Mouse (Mus musculus): ENCODE data around the gene Ccdc116. TPM values are rescaled to one million over a fixed set of nuclear protein-coding genes. Genes with fewer than 3 reads are reported as not detected.

Ccdc116 gene
- polyA plus RNA-seq (2017; shearing (Covaris generic)) = 0.97 TPM

DNA sequence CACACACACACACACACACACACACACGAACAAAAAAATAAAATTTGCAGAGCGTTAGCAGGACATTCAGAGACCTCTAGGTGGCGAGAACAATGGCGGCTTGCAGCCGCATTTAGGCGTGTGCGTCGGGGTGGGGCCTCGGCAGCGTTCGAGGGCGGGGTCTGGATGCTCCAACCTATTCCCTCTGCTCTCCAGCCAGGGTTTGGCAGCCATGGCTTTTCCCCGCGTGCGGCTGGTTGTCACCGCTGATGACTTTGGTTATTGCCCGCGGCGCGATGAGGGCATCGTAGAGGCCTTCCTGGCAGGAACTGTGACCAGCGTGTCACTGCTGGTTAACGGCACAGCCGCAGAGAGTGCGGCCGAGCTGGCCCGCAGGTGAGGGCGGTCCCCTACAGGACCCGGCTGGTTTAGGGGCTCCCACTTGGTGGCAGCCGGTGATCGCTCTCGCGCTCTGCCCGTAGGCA, at the start of gene Ccdc116:
Gene Ccdc116, minus strand, starts transcription at position 458 of the 464 bp plus-strand sequence.

DNA sequence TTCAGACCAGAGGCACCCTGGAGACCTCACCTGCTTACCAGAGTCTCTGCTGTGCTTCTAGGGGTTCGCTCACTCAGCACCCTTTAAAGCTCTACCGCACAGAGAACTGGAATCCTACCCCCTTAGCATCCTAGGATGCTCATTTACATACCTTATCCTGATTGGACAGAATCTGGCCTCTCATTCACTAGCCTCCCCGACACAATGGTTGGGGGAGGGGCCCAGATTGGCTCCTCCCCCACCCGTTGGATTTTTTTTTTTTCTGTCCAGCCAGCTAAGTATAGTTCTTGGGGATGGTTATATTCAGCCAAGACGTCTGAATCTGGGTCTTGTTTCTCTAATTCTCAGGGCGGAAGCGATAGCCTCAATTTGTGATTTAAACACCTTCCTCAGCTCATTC, 2.7 kb downstream of the Ccdc116 start, which contains the start of gene Ydjc:
Gene Ydjc, plus strand, starts transcription at position 283 of the 400 bp plus-strand sequence.

DNA sequence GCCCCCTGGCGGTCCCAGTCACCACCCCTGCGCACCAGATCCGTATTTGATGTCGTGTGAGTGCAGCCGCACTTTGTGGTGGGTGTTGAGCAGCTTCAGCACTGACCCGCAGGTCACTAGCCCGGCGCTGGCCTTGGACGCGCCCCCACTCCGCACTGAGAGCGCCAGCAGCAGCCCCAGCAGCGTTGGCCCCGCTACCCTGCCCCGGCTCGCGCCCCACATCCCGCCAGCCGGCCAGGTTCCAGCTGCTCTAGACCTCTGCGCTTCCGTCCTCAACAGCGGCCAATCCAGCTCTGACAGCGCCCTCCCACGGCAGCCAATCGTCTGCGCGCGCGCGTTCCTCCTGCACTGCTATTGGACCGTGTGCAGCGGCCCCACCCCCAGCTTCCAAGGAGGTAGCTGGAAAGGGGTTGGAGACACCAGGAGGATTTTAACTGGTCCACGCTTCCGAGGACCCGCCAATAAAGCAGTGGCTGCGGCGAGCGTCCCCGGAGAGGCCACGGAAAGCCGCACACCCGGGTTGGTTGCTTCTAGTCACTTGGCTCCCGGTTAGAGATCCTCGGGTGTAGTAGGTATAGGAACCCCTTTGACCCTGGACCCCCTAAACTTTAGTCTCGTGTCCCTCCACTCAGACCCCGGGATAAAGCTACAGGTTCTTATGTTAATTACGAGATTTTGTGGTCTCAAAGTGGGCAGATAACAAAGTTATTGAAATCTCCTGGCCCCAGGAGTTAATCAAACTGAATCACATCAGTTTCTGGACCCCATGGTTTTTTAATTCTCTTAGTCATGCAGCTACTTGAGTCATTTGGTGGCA, 14.7 kb downstream of the Ccdc116 start, which contains the start of gene Sdf2l1:
Gene Sdf2l1, minus strand, starts transcription at position 295 of the 817 bp plus-strand sequence.

DNA sequence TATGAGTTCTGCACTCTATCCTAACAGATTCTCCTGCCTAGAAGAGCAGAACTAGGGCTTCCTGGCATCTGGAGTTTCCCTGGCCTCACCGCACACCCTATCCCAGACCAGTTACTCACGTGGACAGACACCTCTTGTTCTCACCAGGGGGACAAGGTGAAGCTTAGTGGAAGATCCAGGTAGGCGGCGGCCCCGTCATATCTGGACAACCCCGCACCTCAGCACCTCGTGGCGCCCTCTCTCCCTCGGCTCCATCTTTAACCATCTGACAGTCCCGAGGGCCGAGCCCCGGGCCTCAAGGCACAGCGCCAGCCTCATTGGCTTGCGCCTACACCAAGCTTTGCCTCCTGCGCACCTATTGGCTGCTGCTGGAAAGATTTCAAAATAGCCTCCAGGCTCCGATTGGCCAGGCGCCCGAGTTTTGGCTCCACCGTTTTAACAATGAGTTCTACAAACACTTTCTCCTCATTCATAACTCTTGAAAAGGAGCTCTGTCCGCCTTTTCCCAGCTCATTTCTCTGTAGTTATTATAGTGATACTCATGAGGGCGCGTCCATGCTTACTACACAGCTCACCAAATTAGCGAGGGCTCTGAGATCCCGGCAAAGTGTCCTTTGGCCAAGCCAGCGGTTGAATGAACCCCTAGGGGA, 22.0 kb downstream of the Ccdc116 start, which contains the start of gene 2610318N02Rik:
Gene 2610318N02Rik, minus strand, starts transcription at position 297 of the 650 bp plus-strand sequence.

DNA sequence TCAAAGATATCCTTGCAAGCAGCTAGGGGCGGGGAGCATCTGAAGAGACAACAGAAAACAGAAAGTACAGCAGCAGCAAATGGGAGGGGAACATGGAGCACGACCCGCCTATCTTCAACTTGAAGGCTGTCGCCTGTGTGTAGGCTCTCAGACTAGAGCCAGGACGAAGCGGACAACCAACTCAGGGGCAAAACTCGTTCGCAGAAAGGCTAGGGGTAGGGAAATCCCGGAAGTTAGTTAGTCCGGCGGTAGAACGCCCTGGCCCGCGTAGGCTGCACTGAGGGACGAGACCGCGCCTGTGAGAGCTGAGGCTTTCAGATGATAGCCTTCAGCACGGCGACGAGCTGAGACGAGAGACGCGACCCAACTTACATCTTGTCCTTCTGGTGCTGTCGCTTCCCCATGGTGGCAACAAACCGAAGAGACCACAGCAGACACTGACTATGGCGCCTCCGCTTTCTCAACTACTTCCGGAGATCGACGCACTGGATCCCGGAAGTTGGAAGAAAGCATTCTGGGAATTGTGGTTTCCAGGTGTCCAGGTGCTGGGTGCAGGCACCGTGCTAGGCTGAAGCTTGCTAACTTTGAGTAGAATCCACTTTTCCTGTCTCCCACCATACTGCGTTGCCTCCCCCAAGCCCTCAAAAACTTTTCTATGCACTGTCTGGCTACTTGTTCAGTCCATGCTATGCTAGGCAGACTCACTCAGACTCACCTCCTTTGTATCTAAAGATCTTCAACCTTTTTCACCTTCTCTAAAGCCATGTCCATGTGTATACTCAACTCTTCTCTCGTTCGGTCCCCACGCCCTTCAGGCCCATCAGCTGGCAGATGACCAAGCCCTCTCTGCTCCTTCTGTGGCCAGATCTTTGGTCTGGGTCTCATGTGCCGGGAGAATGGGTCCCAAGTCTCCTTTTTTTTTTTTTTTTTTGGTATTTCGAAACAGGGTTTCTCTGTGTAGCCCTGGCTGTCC, 36.0 kb downstream of the Ccdc116 start, which contains the start of gene Ppil2:
Gene Ppil2, minus strand, starts transcription at position 487 of the 973 bp plus-strand sequence.

Other genes with a start within 250 kb of the Ccdc116 start
- gene Mapk1, start 163.8 kb downstream of the Ccdc116 start, polyA plus RNA-seq (2017; shearing (Covaris generic)) = 171 TPM
- 1.5 TPM for gene Ypel1, start 77.5 kb downstream of the Ccdc116 start, polyA plus RNA-seq (2017; shearing (Covaris generic))
- gene Ppil2, start 36.0 kb downstream of the Ccdc116 start, polyA plus RNA-seq (2017; shearing (Covaris generic)) = 185 TPM
- 1.5 TPM for gene 2610318N02Rik, start 22.1 kb downstream of the Ccdc116 start, polyA plus RNA-seq (2017; shearing (Covaris generic))
- gene Sdf2l1, start 14.8 kb downstream of the Ccdc116 start, polyA plus RNA-seq (2017; shearing (Covaris generic)) = 16.5 TPM
- 3.6 TPM for gene Ydjc, start 2.6 kb downstream of the Ccdc116 start, polyA plus RNA-seq (2017; shearing (Covaris generic))
- gene Ube2l3, start 55.4 kb upstream of the Ccdc116 start, polyA plus RNA-seq (2017; shearing (Covaris generic)) = 196 TPM
- not detected for gene Rimbp3, start 61.4 kb upstream of the Ccdc116 start, polyA plus RNA-seq (2017; shearing (Covaris generic))
- 5.5 TPM for gene Hic2, start 86.3 kb upstream of the Ccdc116 start, polyA plus RNA-seq (2017; shearing (Covaris generic))
- gene Tmem191c, start 128.8 kb upstream of the Ccdc116 start, polyA plus RNA-seq (2017; shearing (Covaris generic)) = 108 TPM
- gene Serpind1, start 184.1 kb upstream of the Ccdc116 start, polyA plus RNA-seq (2017; shearing (Covaris generic)) = 0.36 TPM